In the genomic region with DNA sequence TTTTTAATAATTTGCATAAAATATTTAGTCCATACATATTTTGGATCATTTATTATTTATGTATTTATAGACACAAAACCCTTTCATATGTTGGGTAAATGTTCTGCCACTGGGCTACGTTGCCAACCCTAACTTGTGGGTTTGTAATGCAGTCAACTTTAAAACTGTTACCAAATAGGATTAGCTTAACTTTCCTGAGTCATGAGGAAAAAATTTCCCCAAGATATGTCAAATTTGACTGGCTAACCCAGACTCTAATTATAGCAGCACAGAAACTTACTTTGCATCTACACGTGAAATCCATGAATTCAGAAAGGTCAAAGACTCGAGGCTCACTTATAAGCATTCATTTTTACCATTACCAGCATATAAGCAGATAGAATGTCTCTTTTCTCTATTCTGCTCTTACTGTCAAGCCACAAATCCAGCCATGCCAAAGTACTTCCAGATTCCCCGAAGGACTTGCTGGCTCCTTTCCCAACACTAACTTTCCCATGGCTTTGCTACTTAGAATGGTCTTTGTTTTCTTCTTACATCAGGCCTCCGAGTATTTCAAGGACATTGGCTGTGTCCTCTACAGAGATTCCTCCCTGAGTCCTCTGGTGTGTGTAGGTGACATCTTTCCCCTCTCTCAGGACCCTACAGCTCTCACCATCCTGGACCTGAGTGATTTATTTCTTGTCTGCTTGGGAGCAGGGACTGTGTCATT, we compare ENCODE assay signal across 11 mouse cellular contexts.
DNase-seq lines count a peak whose midpoint lies in the region; ATAC-seq and TF ChIP-seq lines count a peak whose summit lies in the region.
"Had no signal": no experiment of that assay in that cellular context is flagged by ENCODE, and none has a peak within 500 bp of the region (broad histone marks: within the 10 kb centered on the region; RNA-seq: fewer than 3 reads in every experiment).

No protein-coding gene starts in this region.

- no peak for TF ChIP-seq POLR2A in limb, embryonic 14.5 days (IDR thresholded peaks at IDR 0.05; ENCODE audit: borderline replicate concordance, extremely low read depth, insufficient read depth, insufficient read length)

- no peaks in the 10 kb centered on the region for H3K9me3 ChIP-seq in limb, embryonic 14.5 days (ENCODE audit: control insufficient read depth, low read length)
- H3K9me3 ChIP-seq in limb, embryonic 10.5 days (replicated peaks): no peaks in the 10 kb centered on the region
- H3K9me3 ChIP-seq: liver, embryonic 12.5 days; midbrain, embryonic 10.5 days had no signal

- DNase-seq in adrenal gland, postnatal 10 days: peak; percentile 34
- DNase-seq in adrenal gland, adult 18-20 months (ENCODE audit: low spot score in 2 of 2): no peak
- peak; percentile 70 for DNase-seq in limb, embryonic 14.5 days (ENCODE audit: low spot score)
- DNase-seq in limb, embryonic 10.5 days (ENCODE audit: low spot score): no peak
- DNase-seq in heart, adult 8-10 months (ENCODE audit: low spot score): peak; percentile 38
- peak; percentile 2 for DNase-seq in lung, postnatal 25 days (ENCODE audit: low spot score)
- DNase-seq in neural tube, embryonic 10.5 days (ENCODE audit: extremely low spot score, low spot score): no peak
- no peak for DNase-seq in layer of hippocampus, postnatal 10 days (ENCODE audit: low spot score in 2 of 2)
- DNase-seq: kidney, adult 9 months had no signal

- 0 out of 2 replicates have a peak, but pooled peaks cover 6% of the 10 kb centered on the region for H3K4me1 ChIP-seq in limb, embryonic 14.5 days (ENCODE audit: control insufficient read depth, insufficient read depth, low read length)
- no peaks in the 10 kb centered on the region for H3K4me1 ChIP-seq in limb, embryonic 10.5 days
- H3K4me1 ChIP-seq: liver, embryonic 12.5 days; midbrain, embryonic 10.5 days had no signal

- H3K27ac ChIP-seq in limb, embryonic 14.5 days (replicated peaks; ENCODE audit: low read depth, low read length): no peak overlapping the region
- H3K27ac ChIP-seq in limb, embryonic 10.5 days: no peak overlapping the region
- H3K27ac ChIP-seq: liver, embryonic 12.5 days; midbrain, embryonic 10.5 days had no signal

- H3K4me2 ChIP-seq in limb, embryonic 14.5 days (replicated peaks; ENCODE audit: low read depth, low read length, severe bottlenecking): no peak overlapping the region
- H3K4me2 ChIP-seq: liver, embryonic 12.5 days had no signal

- 39% methylated on average over 5 of the region's 5 CpGs for WGBS in limb, embryonic 14.5 days
- 69% methylated on average over 5 of the region's 5 CpGs for WGBS in limb, embryonic 10.5 days

- no peaks in the 10 kb centered on the region for H3K27me3 ChIP-seq in limb, embryonic 14.5 days (ENCODE audit: control insufficient read depth, insufficient read depth, low read length)
- H3K27me3 ChIP-seq in limb, embryonic 10.5 days (ENCODE audit: low read depth, poor library complexity, severe bottlenecking): no peaks in the 10 kb centered on the region
- H3K27me3 ChIP-seq: liver, embryonic 12.5 days had no signal

- no peak overlapping the region for H3K9ac ChIP-seq in limb, embryonic 14.5 days (ENCODE audit: low read depth, low read length, severe bottlenecking)
- H3K9ac ChIP-seq: liver, embryonic 12.5 days had no signal

- H3K4me3 ChIP-seq in limb, embryonic 14.5 days (replicated peaks; ENCODE audit: low read length): no peak overlapping the region
- no peak overlapping the region for H3K4me3 ChIP-seq in limb, embryonic 10.5 days
- H3K4me3 ChIP-seq: liver, embryonic 12.5 days; midbrain, embryonic 10.5 days had no signal

- no peaks in the 10 kb centered on the region for H3K36me3 ChIP-seq in limb, embryonic 14.5 days (ENCODE audit: control insufficient read depth, insufficient read depth, low read length)
- H3K36me3 ChIP-seq in limb, embryonic 10.5 days: no peaks in the 10 kb centered on the region
- H3K36me3 ChIP-seq: liver, embryonic 12.5 days; midbrain, embryonic 10.5 days had no signal

- ATAC-seq in limb, embryonic 14.5 days (ENCODE audit: low FRiP score, low read depth): no peak
- ATAC-seq: liver, embryonic 12.5 days had no signal

Comparison
In these comparisons a context has a peak if more than half of its experiments do, and no peak if none do; other contexts are left out.
1. DNase-seq: peak in adrenal gland, postnatal 10 days (single experiment), limb, embryonic 14.5 days (single experiment), heart, adult 8-10 months (single experiment) and lung, postnatal 25 days (single experiment); none in adrenal gland, adult 18-20 months (0 of 2), limb, embryonic 10.5 days (single experiment), neural tube, embryonic 10.5 days (single experiment) and layer of hippocampus, postnatal 10 days (0 of 2).